Mouse (Mus musculus): ENCODE results near the gene Fkbp5. TPM values are rescaled to one million over a fixed set of nuclear protein-coding genes. Genes with fewer than 3 reads are reported as not detected.

Gene Fkbp5
- polyA plus RNA-seq, 2 experiments: 8.7 to 23.3 TPM

- H3K36me3 ChIP-seq (ENCODE audit: control insufficient read depth, insufficient read depth, low read length): no peaks in the 10 kb centered on the region
- DNase-seq (ENCODE audit: low spot score): no peak
- TF ChIP-seq POLR2A (IDR thresholded peaks at IDR 0.05; ENCODE audit: borderline replicate concordance, extremely low read depth, insufficient read depth, insufficient read length): no peak
- H3K4me3 ChIP-seq (replicated peaks; ENCODE audit: low read length): no peak overlapping the region
- no peak overlapping the region for H3K27ac ChIP-seq (replicated peaks; ENCODE audit: low read depth, low read length)
- 61% methylated on average over 7 of the region's 7 CpGs for WGBS
- no peaks in the 10 kb centered on the region for H3K9me3 ChIP-seq (ENCODE audit: control insufficient read depth, low read length)
- H3K4me1 ChIP-seq (ENCODE audit: control insufficient read depth, insufficient read depth, low read length): 0 out of 2 replicates have a peak, but pooled peaks cover 2% of the 10 kb centered on the region
- no peak overlapping the region for H3K4me2 ChIP-seq (replicated peaks; ENCODE audit: low read depth, low read length, severe bottlenecking)
- no peak for ATAC-seq (ENCODE audit: low FRiP score, low read depth)
- no peaks in the 10 kb centered on the region for H3K27me3 ChIP-seq (ENCODE audit: control insufficient read depth, insufficient read depth, low read length)
- H3K9ac ChIP-seq (ENCODE audit: low read depth, low read length, severe bottlenecking): no peak overlapping the region
These were observed 15.0 kb downstream of the Fkbp5 start for GRCm38 (mm10) chr17:28502196-28502821.

- H3K4me2 ChIP-seq (replicated peaks; ENCODE audit: low read depth, low read length, severe bottlenecking): no peak overlapping the region
- H3K36me3 ChIP-seq (ENCODE audit: control insufficient read depth, insufficient read depth, low read length): no peaks in the 10 kb centered on the region
- 79% methylated on average over 3 of the region's 3 CpGs for WGBS
- H3K4me3 ChIP-seq (replicated peaks; ENCODE audit: low read length): no peak overlapping the region
- H3K4me1 ChIP-seq (ENCODE audit: control insufficient read depth, insufficient read depth, low read length): no peaks in the 10 kb centered on the region
- H3K9ac ChIP-seq (ENCODE audit: low read depth, low read length, severe bottlenecking): no peak overlapping the region
- no peaks in the 10 kb centered on the region for H3K27me3 ChIP-seq (ENCODE audit: control insufficient read depth, insufficient read depth, low read length)
- H3K9me3 ChIP-seq (ENCODE audit: control insufficient read depth, low read length): no peaks in the 10 kb centered on the region
- ATAC-seq (ENCODE audit: low FRiP score, low read depth) (no peak), DNase-seq (ENCODE audit: low spot score) (no peak)
- no peak overlapping the region for H3K27ac ChIP-seq (replicated peaks; ENCODE audit: low read depth, low read length)
- no peak for TF ChIP-seq POLR2A (IDR thresholded peaks at IDR 0.05; ENCODE audit: borderline replicate concordance, extremely low read depth, insufficient read depth, insufficient read length)
These were observed 16.9 kb downstream of the Fkbp5 start for GRCm38 (mm10) chr17:28500465-28500864.

- ATAC-seq (ENCODE audit: low FRiP score, low read depth): no peak
- TF ChIP-seq POLR2A (IDR thresholded peaks at IDR 0.05; ENCODE audit: borderline replicate concordance, extremely low read depth, insufficient read depth, insufficient read length): no peak
- H3K27ac ChIP-seq (replicated peaks; ENCODE audit: low read depth, low read length): no peak overlapping the region
These were observed 18.1 kb downstream of the Fkbp5 start for GRCm38 (mm10) chr17:28499190-28499589.

GRCm38 (mm10) chr17:28495832-28496231 lies 21.5 kb downstream of the Fkbp5 start:
- Histone ChIP-seq H3K4me3 (replicated peaks; ENCODE audit: low read length) (no peak overlapping the region), H3K4me1 (ENCODE audit: control insufficient read depth, insufficient read depth, low read length) (no peaks in the 10 kb centered on the region), H3K9me3 (ENCODE audit: control insufficient read depth, low read length) (no peaks in the 10 kb centered on the region), H3K36me3 (ENCODE audit: control insufficient read depth, insufficient read depth, low read length) (no peaks in the 10 kb centered on the region), H3K27me3 (ENCODE audit: control insufficient read depth, insufficient read depth, low read length) (no peaks in the 10 kb centered on the region), H3K9ac (ENCODE audit: low read depth, low read length, severe bottlenecking) (no peak overlapping the region), H3K4me2 (replicated peaks; ENCODE audit: low read depth, low read length, severe bottlenecking) (no peak overlapping the region), H3K27ac (replicated peaks; ENCODE audit: low read depth, low read length) (no peak overlapping the region)
- WGBS: 84% methylated on average over 8 of the region's 8 CpGs
- no peak for DNase-seq (ENCODE audit: low spot score)
- ATAC-seq (ENCODE audit: low FRiP score, low read depth): no peak
- TF ChIP-seq POLR2A (IDR thresholded peaks at IDR 0.05; ENCODE audit: borderline replicate concordance, extremely low read depth, insufficient read depth, insufficient read length): no peak

More at GRCm38 (mm10) chr17:28499190-28499589, 18.1 kb downstream of the Fkbp5 start:
- no peaks in the 10 kb centered on the region for H3K9me3 ChIP-seq (ENCODE audit: control insufficient read depth, low read length)
- no peak for DNase-seq (ENCODE audit: low spot score)
- no peak overlapping the region for H3K4me2 ChIP-seq (replicated peaks; ENCODE audit: low read depth, low read length, severe bottlenecking)
- H3K4me1 ChIP-seq (ENCODE audit: control insufficient read depth, insufficient read depth, low read length): no peaks in the 10 kb centered on the region
- H3K36me3 ChIP-seq (ENCODE audit: control insufficient read depth, insufficient read depth, low read length): no peaks in the 10 kb centered on the region
- WGBS: 63% methylated on average over 2 of the region's 2 CpGs
- no peak overlapping the region for H3K9ac ChIP-seq (ENCODE audit: low read depth, low read length, severe bottlenecking)
- H3K27me3 ChIP-seq (ENCODE audit: control insufficient read depth, insufficient read depth, low read length): no peaks in the 10 kb centered on the region
- H3K4me3 ChIP-seq (replicated peaks; ENCODE audit: low read length): no peak overlapping the region

GRCm38 (mm10) chr17:28491035-28491770 lies 26.1 kb downstream of the Fkbp5 start:
- H3K36me3 ChIP-seq (ENCODE audit: control insufficient read depth, insufficient read depth, low read length): no peaks in the 10 kb centered on the region
- H3K9me3 ChIP-seq (ENCODE audit: control insufficient read depth, low read length): no peaks in the 10 kb centered on the region
- no peak overlapping the region for H3K4me3 ChIP-seq (replicated peaks; ENCODE audit: low read length)
- no peak overlapping the region for H3K27ac ChIP-seq (replicated peaks; ENCODE audit: low read depth, low read length)
- no peaks in the 10 kb centered on the region for H3K4me1 ChIP-seq (ENCODE audit: control insufficient read depth, insufficient read depth, low read length)
- no peak overlapping the region for H3K9ac ChIP-seq (ENCODE audit: low read depth, low read length, severe bottlenecking)
- DNase-seq (ENCODE audit: low spot score): no peak
- WGBS: 78% methylated on average over 14 of the region's 14 CpGs
- ATAC-seq (ENCODE audit: low FRiP score, low read depth): no peak
- no peak overlapping the region for H3K4me2 ChIP-seq (replicated peaks; ENCODE audit: low read depth, low read length, severe bottlenecking)
- no peak for TF ChIP-seq POLR2A (IDR thresholded peaks at IDR 0.05; ENCODE audit: borderline replicate concordance, extremely low read depth, insufficient read depth, insufficient read length)
- H3K27me3 ChIP-seq (ENCODE audit: control insufficient read depth, insufficient read depth, low read length): no peaks in the 10 kb centered on the region
